Mouse (Mus musculus) hindbrain, embryonic 14.5 days (tissue): ENCODE data around the gene Fnip1. TPM values are rescaled to one million over a fixed set of nuclear protein-coding genes. Genes with fewer than 3 reads are reported as not detected.
"Not testable (repeated sequence)": the region's sequence is repeated elsewhere in the genome, so short reads cannot be mapped to it uniquely, and the experiment has no call there.

Experiments
- ATAC-seq: fragments of 200-750 bp; cut with Nextera tagmentation; 2 replicates; pipeline ENCODE4 v1.8.0; 2017; ENCODE audit warnings: moderate number of reproducible peaks, mild to moderate bottlenecking, moderate TSS enrichment, moderate library complexity; ENCODE audit not compliant: low FRiP score
- DNase-seq: peaks from one replicate; pipeline ENCODE4 v3.0.0-alpha.2; 2015; ENCODE audit warnings: low spot score
- H3K27ac ChIP-seq: fragments of 300-500 bp; sonication (generic); 2 replicates; pipeline ENCODE4 v1.5.1; 2014; ENCODE audit warnings: mild to moderate bottlenecking, moderate library complexity
- H3K27me3 ChIP-seq: fragments of 300-500 bp; sonication (generic); 2 replicates; pipeline ENCODE4 v1.6.1; 2014; ENCODE audit warnings: mild to moderate bottlenecking, low read length, mixed read lengths; ENCODE audit not compliant: control insufficient read depth, insufficient read depth
- H3K36me3 ChIP-seq: fragments of 300-500 bp; sonication (generic); replicated peaks from 2 replicates; pipeline ENCODE4 v1.6.1; 2014; ENCODE audit not compliant: control insufficient read depth, insufficient read depth
- H3K4me1 ChIP-seq: fragments of 300-500 bp; sonication (generic); replicated peaks from 2 replicates; pipeline ENCODE4 v1.6.1; 2014; ENCODE audit warnings: antibody characterized with exemption, low read length, mixed read lengths; ENCODE audit not compliant: control insufficient read depth, insufficient read depth
- H3K4me2 ChIP-seq: fragments of 300-500 bp; sonication (generic); replicated peaks from 2 replicates; pipeline ENCODE4 v1.6.1; 2014; ENCODE audit warnings: mild to moderate bottlenecking, moderate library complexity
- H3K4me3 ChIP-seq: fragments of 300-500 bp; sonication (generic); replicated peaks from 2 replicates; pipeline ENCODE4 v1.5.1; 2014; ENCODE audit warnings: mild to moderate bottlenecking, low read length
- H3K9ac ChIP-seq: fragments of 300-500 bp; sonication (generic); 2 replicates; pipeline ENCODE4 v1.6.1; 2014
- H3K9me3 ChIP-seq: fragments of 300-500 bp; sonication (generic); 2 replicates; pipeline ENCODE4 v1.6.1; 2016; ENCODE audit warnings: low read length; ENCODE audit not compliant: control insufficient read depth
- WGBS: fragments of 180-500 bp; shearing (Covaris S2); extraction: QIAGEN DNeasy Blood & Tissue Kit; methylation state at CpG from one replicate; pipeline ENCODE4 v1.1.7; 2014; 5-methylcytosine and 5-hydroxymethylcytosine counted together
- polyA plus RNA-seq: library from polyadenylated mRNA; unstranded; fragments of >200 nt; fragmentation: Nextera tagmentation; extraction: Ambion mirVana; gene quantifications from 2 replicates; pipeline ENCODE4 v1.2.1, GENCODE M21; 2014

The Fnip1 gene
- 14.2 TPM in 2 replicates for polyA plus RNA-seq

- under 1% methylated on average over 46 of the region's 47 CpGs for WGBS
- Histone ChIP-seq H3K9ac (peak within 1 kb of the TSS; percentile 87), H3K27me3 (no peaks in the 10 kb centered on the region), H3K4me2 (peak within 1 kb of the TSS; percentile 69), H3K4me1 (peaks cover 18% of the 10 kb centered on the region), H3K36me3 (no peaks in the 10 kb centered on the region), H3K9me3 (no peaks in the 10 kb centered on the region), H3K4me3 (peak within 1 kb of the TSS; percentile 98), H3K27ac (peak within 1 kb of the TSS; percentile 84)
- peak; percentile 92 for DNase-seq
- ATAC-seq = peak; percentile 97
Observed at GRCm38 (mm10) chr11:54437823-54438337, at the start of gene Fnip1. Gene Fnip1 (plus strand): TSS chr11:54438199.

GRCm38 (mm10) chr11:54390386-54390785 lies 47.6 kb upstream of the Fnip1 start:
- Histone ChIP-seq H3K4me3 (no peak overlapping the region), H3K9ac (no peak overlapping the region), H3K27me3 (no peaks in the 10 kb centered on the region), H3K27ac (no peak overlapping the region), H3K4me2 (no peak overlapping the region), H3K9me3 (no peaks in the 10 kb centered on the region), H3K4me1 (no peaks in the 10 kb centered on the region), H3K36me3 (no peaks in the 10 kb centered on the region)
- DNase-seq (no peak), ATAC-seq (no peak)
- WGBS = 75% methylated on average over 8 of the region's 8 CpGs

- Histone ChIP-seq H3K36me3 (no peaks in the 10 kb centered on the region), H3K27ac (no peak overlapping the region), H3K4me2 (no peak overlapping the region), H3K27me3 (no peaks in the 10 kb centered on the region), H3K4me1 (no peaks in the 10 kb centered on the region), H3K4me3 (no peak overlapping the region), H3K9ac (no peak overlapping the region), H3K9me3 (no peaks in the 10 kb centered on the region)
- DNase-seq (no peak), ATAC-seq (no peak)
- WGBS = 92% methylated on average over 4 of the region's 4 CpGs
Observed at GRCm38 (mm10) chr11:54391326-54391725, 46.7 kb upstream of the Fnip1 start.

GRCm38 (mm10) chr11:54396686-54397085 lies 41.3 kb upstream of the Fnip1 start:
- no peaks in the 10 kb centered on the region for H3K36me3 ChIP-seq
- no peak for DNase-seq
- no peak for ATAC-seq
- no peaks in the 10 kb centered on the region for H3K9me3 ChIP-seq
- H3K27me3 ChIP-seq = no peaks in the 10 kb centered on the region
- no peaks in the 10 kb centered on the region for H3K4me1 ChIP-seq
- no peak overlapping the region for H3K4me2 ChIP-seq
- no peak overlapping the region for H3K9ac ChIP-seq
- H3K4me3 ChIP-seq = no peak overlapping the region
- no peak overlapping the region for H3K27ac ChIP-seq
- 93% methylated on average over 1 of the region's 1 CpGs for WGBS

- H3K9ac ChIP-seq = no peak overlapping the region
- H3K4me1 ChIP-seq = no peaks in the 10 kb centered on the region
- H3K27ac ChIP-seq = no peak overlapping the region
- H3K27me3 ChIP-seq = no peaks in the 10 kb centered on the region
- H3K9me3 ChIP-seq = no peaks in the 10 kb centered on the region
- no peaks in the 10 kb centered on the region for H3K36me3 ChIP-seq
- no peak overlapping the region for H3K4me3 ChIP-seq
- 94% methylated on average over 4 of the region's 4 CpGs for WGBS
- ATAC-seq = no peak
- H3K4me2 ChIP-seq = no peak overlapping the region
- DNase-seq = no peak
Observed at GRCm38 (mm10) chr11:54398058-54398457, 39.9 kb upstream of the Fnip1 start.

- H3K36me3 ChIP-seq, H3K27ac ChIP-seq, H3K9ac ChIP-seq, H3K27me3 ChIP-seq, DNase-seq, H3K4me2 ChIP-seq, H3K9me3 ChIP-seq, H3K4me1 ChIP-seq, H3K4me3 ChIP-seq, ATAC-seq: not testable (repeated sequence)
- WGBS = 95% methylated on average over 20 of the region's 20 CpGs
Observed at GRCm38 (mm10) chr11:54400803-54401202, 37.2 kb upstream of the Fnip1 start.

GRCm38 (mm10) chr11:54404885-54405284 lies 33.1 kb upstream of the Fnip1 start:
- Histone ChIP-seq H3K27ac (no peak overlapping the region), H3K4me1 (no peaks in the 10 kb centered on the region), H3K4me3 (no peak overlapping the region), H3K36me3 (no peaks in the 10 kb centered on the region), H3K4me2 (no peak overlapping the region), H3K9ac (no peak overlapping the region), H3K27me3 (no peaks in the 10 kb centered on the region), H3K9me3 (no peaks in the 10 kb centered on the region)
- DNase-seq (no peak), ATAC-seq (no peak)
- 88% methylated on average over 4 of the region's 4 CpGs for WGBS

- no peak overlapping the region for H3K9ac ChIP-seq
- H3K9me3 ChIP-seq = no peaks in the 10 kb centered on the region
- no peaks in the 10 kb centered on the region for H3K36me3 ChIP-seq
- H3K4me2 ChIP-seq = no peak overlapping the region
- WGBS = 82% methylated on average over 4 of the region's 4 CpGs
- no peak overlapping the region for H3K4me3 ChIP-seq
- DNase-seq (no peak), ATAC-seq (no peak)
- H3K4me1 ChIP-seq = no peaks in the 10 kb centered on the region
- no peaks in the 10 kb centered on the region for H3K27me3 ChIP-seq
- no peak overlapping the region for H3K27ac ChIP-seq
Observed at GRCm38 (mm10) chr11:54406930-54407546, 31.0 kb upstream of the Fnip1 start.

- Histone ChIP-seq H3K4me2 (no peak overlapping the region), H3K36me3 (no peaks in the 10 kb centered on the region), H3K27ac (no peak overlapping the region), H3K4me1 (no peaks in the 10 kb centered on the region; the same call in 1 of the 2 replicates), H3K27me3 (no peaks in the 10 kb centered on the region), H3K9me3 (no peaks in the 10 kb centered on the region), H3K9ac (no peak overlapping the region), H3K4me3 (no peak overlapping the region)
- DNase-seq = no peak
- ATAC-seq = no peak
Observed at GRCm38 (mm10) chr11:54410612-54411011, 27.4 kb upstream of the Fnip1 start.
